Comparison of ENCODE assay signal across 11 mouse cellular contexts in genomic region chr12:105936812-105937530, GRCm38 (mm10).
DNase-seq lines count a peak whose midpoint lies in the region; ATAC-seq and TF ChIP-seq lines count a peak whose summit lies in the region.
"Had no signal": no experiment of that assay in that cellular context is flagged by ENCODE, and none has a peak within 500 bp of the region (broad histone marks: within the 10 kb centered on the region; RNA-seq: fewer than 3 reads in every experiment).

No protein-coding gene starts in this region.

- H3K9me3 ChIP-seq in liver, postnatal 0 days (ENCODE audit: low read length) = no peaks in the 10 kb centered on the region
- H3K9me3 ChIP-seq: limb, embryonic 12.5 days had no signal

- H3K79me2 ChIP-seq in liver, adult 2 months (ENCODE audit: control insufficient read depth, insufficient read depth, low read length) = no peaks in the 10 kb centered on the region

- DNase-seq in adrenal gland, postnatal 10 days = peak; percentile 3
- DNase-seq in adrenal gland, postnatal 36 days = no peak
- DNase-seq in liver, adult 2 months (ENCODE audit: extremely low read depth, low read depth, low spot score) = peak; percentile 13
- DNase-seq in liver, postnatal 0 days = no peak
- peak; percentile 66 to 72 for DNase-seq in layer of hippocampus, adult 2 months (ENCODE audit: low spot score in 2 of 2)
- peak; percentile 54 for DNase-seq in right cerebral cortex, postnatal 25 days
- DNase-seq in kidney, adult 11 months = no peak
- DNase-seq in testis, postnatal 10 days (ENCODE audit: low spot score) = no peak

- no peak overlapping the region for H3K4me3 ChIP-seq in liver, adult 2 months (ENCODE audit: insufficient read depth, low read depth, low read length)
- H3K4me3 ChIP-seq in liver, postnatal 0 days (ENCODE audit: low read depth, low read length) = no peak overlapping the region
- no peak overlapping the region for H3K4me3 ChIP-seq in layer of hippocampus, adult 2 months
- H3K4me3 ChIP-seq: erythroblast, embryonic 14.5 days; limb, embryonic 12.5 days had no signal

- H3K4me2 ChIP-seq in liver, postnatal 0 days (ENCODE audit: low read depth, low read length) = no peak overlapping the region
- H3K4me2 ChIP-seq: hindbrain, embryonic 14.5 days; limb, embryonic 12.5 days had no signal

- H3K4me1 ChIP-seq in liver, adult 2 months (ENCODE audit: control insufficient read depth, insufficient read depth, low read length) = no peaks in the 10 kb centered on the region
- H3K4me1 ChIP-seq in liver, postnatal 0 days (ENCODE audit: insufficient read depth) = peaks cover 2% of the 10 kb centered on the region; the same call in 1 of the 2 replicates

- H3K27ac ChIP-seq in liver, adult 2 months (replicated peaks; ENCODE audit: insufficient read depth, low read depth, low read length) = no peak overlapping the region
- no peak overlapping the region for H3K27ac ChIP-seq in liver, postnatal 0 days (ENCODE audit: low read depth)
- peak overlapping the region; percentile 81 for H3K27ac ChIP-seq in layer of hippocampus, adult 2 months
- H3K27ac ChIP-seq: hindbrain, embryonic 14.5 days; limb, embryonic 12.5 days had no signal

- no peaks in the 10 kb centered on the region for H3K36me3 ChIP-seq in liver, adult 2 months (ENCODE audit: control insufficient read depth, insufficient read depth, low read length)
- H3K36me3 ChIP-seq in liver, postnatal 0 days (replicated peaks; ENCODE audit: insufficient read depth, low read length) = no peaks in the 10 kb centered on the region
- H3K36me3 ChIP-seq: limb, embryonic 12.5 days had no signal

- no peak for TF ChIP-seq CTCF in liver, adult 2 months (IDR thresholded peaks at IDR 0.05; ENCODE audit: low read depth, low read length)
- TF ChIP-seq CTCF in liver, postnatal 0 days (IDR thresholded peaks at IDR 0.05; ENCODE audit: low read depth) = no peak
- no peak for TF ChIP-seq CTCF in layer of hippocampus, adult 2 months (conservative IDR thresholded peaks at IDR 0.05)

- no peak overlapping the region for H3K9ac ChIP-seq in liver, adult 2 months (ENCODE audit: low read depth, low read length)
- no peak overlapping the region for H3K9ac ChIP-seq in liver, postnatal 0 days (replicated peaks)
- H3K9ac ChIP-seq: hindbrain, embryonic 14.5 days; limb, embryonic 12.5 days had no signal

- 72% methylated on average over 18 of the region's 18 CpGs for WGBS in liver, adult 2 months
- WGBS in liver, postnatal 0 days (ENCODE audit: insufficient replicate concordance) = 40% methylated on average over 18 of the region's 18 CpGs

- no peak for ATAC-seq in liver, postnatal 0 days

- TF ChIP-seq EP300 in liver, postnatal 0 days (IDR thresholded peaks at IDR 0.05; ENCODE audit: low read depth) = no peak

- H3K27me3 ChIP-seq in liver, adult 2 months (ENCODE audit: control insufficient read depth, insufficient read depth, low read length) = 0 out of 2 replicates have a peak, but pooled peaks cover 2% of the 10 kb centered on the region
- H3K27me3 ChIP-seq in liver, postnatal 0 days (ENCODE audit: insufficient read depth, low read length) = 0 out of 2 replicates have a peak, but pooled peaks cover 7% of the 10 kb centered on the region

- TF ChIP-seq POLR2A in liver, adult 2 months (IDR thresholded peaks at IDR 0.05; ENCODE audit: extremely low read depth, insufficient read depth, low read length) = no peak

Comparison
In these comparisons a context has a peak if more than half of its experiments do, and no peak if none do; other contexts are left out.
1. DNase-seq: peak in adrenal gland, postnatal 10 days (single experiment), liver, adult 2 months (single experiment), layer of hippocampus, adult 2 months (2 of 2) and right cerebral cortex, postnatal 25 days (single experiment); none in adrenal gland, postnatal 36 days (0 of 2), liver, postnatal 0 days (single experiment), kidney, adult 11 months (single experiment) and testis, postnatal 10 days (single experiment).